Mouse (Mus musculus) limb, embryonic 12.5 days (tissue): ENCODE data around the gene Mael. TPM values are rescaled to one million over a fixed set of nuclear protein-coding genes. Genes with fewer than 3 reads are reported as not detected.

Experiments used
- ATAC-seq: fragments of 200-750 bp; cut with Nextera tagmentation; 2 replicates; pipeline ENCODE4 v1.8.0; 2017; ENCODE audit warnings: low read depth, moderate TSS enrichment; ENCODE audit not compliant: insufficient number of reproducible peaks, insufficient read depth, low FRiP score, low TSS enrichment
- H3K27ac ChIP-seq: fragments of 300-500 bp; sonication (generic); 2 replicates; pipeline ENCODE4 v1.5.1; 2016; ENCODE audit warnings: mild to moderate bottlenecking, moderate library complexity
- H3K27me3 ChIP-seq: fragments of 300-500 bp; sonication (generic); 2 replicates; pipeline ENCODE4 v1.6.1; 2016; ENCODE audit warnings: mild to moderate bottlenecking, moderate library complexity
- H3K36me3 ChIP-seq: fragments of 300-500 bp; sonication (generic); 2 replicates; pipeline ENCODE4 v1.6.1; 2016; ENCODE audit warnings: mild to moderate bottlenecking, moderate library complexity
- H3K4me1 ChIP-seq: fragments of 300-500 bp; sonication (generic); replicated peaks from 2 replicates; pipeline ENCODE4 v1.6.1; 2016
- H3K4me2 ChIP-seq: fragments of 300-500 bp; sonication (generic); 2 replicates; pipeline ENCODE4 v1.6.1; 2016; ENCODE audit warnings: mild to moderate bottlenecking, moderate library complexity
- H3K4me3 ChIP-seq: fragments of 300-500 bp; sonication (generic); replicated peaks from 2 replicates; pipeline ENCODE4 v1.5.1; 2016; ENCODE audit warnings: mild to moderate bottlenecking
- H3K9ac ChIP-seq: fragments of 300-500 bp; sonication (generic); replicated peaks from 2 replicates; pipeline ENCODE4 v1.6.1; 2016; ENCODE audit warnings: mild to moderate bottlenecking, moderate library complexity
- H3K9me3 ChIP-seq: fragments of 300-500 bp; sonication (generic); 2 replicates; pipeline ENCODE4 v1.6.1; 2016; ENCODE audit warnings: mild to moderate bottlenecking, moderate library complexity
- WGBS: fragments of 180-500 bp; shearing (Covaris S2); methylation state at CpG from one replicate; pipeline ENCODE4 v1.1.7; 2016; 5-methylcytosine and 5-hydroxymethylcytosine counted together
- polyA plus RNA-seq: library from polyadenylated mRNA; unstranded; fragments of >200 nt; fragmentation: Nextera tagmentation; extraction: Ambion mirVana; gene quantifications from 2 replicates; pipeline ENCODE4 v1.2.1, GENCODE M21; 2016

The Mael gene
- polyA plus RNA-seq, 1 experiment from 2014 or later = not detected

- 91% methylated on average over 7 of the region's 7 CpGs for WGBS
- H3K4me2 ChIP-seq = no peak overlapping the region
- H3K36me3 ChIP-seq = no peaks in the 10 kb centered on the region
- no peak for ATAC-seq
- H3K4me1 ChIP-seq = no peaks in the 10 kb centered on the region
- H3K27ac ChIP-seq = no peak overlapping the region
- no peak overlapping the region for H3K9ac ChIP-seq
- H3K9me3 ChIP-seq = no peaks in the 10 kb centered on the region
- no peak overlapping the region for H3K4me3 ChIP-seq
- no peaks in the 10 kb centered on the region for H3K27me3 ChIP-seq
These were observed 70.5 kb downstream of the Mael start for GRCm38 (mm10) chr1:166168017-166168416.

- Histone ChIP-seq H3K9ac (no peak overlapping the region), H3K4me1 (no peaks in the 10 kb centered on the region), H3K4me3 (no peak overlapping the region), H3K27ac (no peak overlapping the region), H3K4me2 (no peak overlapping the region), H3K36me3 (no peaks in the 10 kb centered on the region), H3K27me3 (no peaks in the 10 kb centered on the region), H3K9me3 (no peaks in the 10 kb centered on the region)
- no peak for ATAC-seq
- 77% methylated on average over 4 of the region's 4 CpGs for WGBS
These were observed 71.1 kb downstream of the Mael start for GRCm38 (mm10) chr1:166167405-166167804.

- Histone ChIP-seq H3K4me1 (no peaks in the 10 kb centered on the region), H3K36me3 (no peaks in the 10 kb centered on the region), H3K27me3 (peaks cover 4% of the 10 kb centered on the region), H3K9ac (no peak overlapping the region), H3K4me2 (no peak overlapping the region), H3K9me3 (no peaks in the 10 kb centered on the region), H3K4me3 (no peak overlapping the region), H3K27ac (no peak overlapping the region)
- 92% methylated on average over 9 of the region's 9 CpGs for WGBS
- ATAC-seq = no peak
These were observed 73.4 kb downstream of the Mael start for GRCm38 (mm10) chr1:166165159-166165558.

GRCm38 (mm10) chr1:166164580-166164979 is 74.0 kb downstream of the Mael start:
- ATAC-seq = no peak
- Histone ChIP-seq H3K9me3 (no peaks in the 10 kb centered on the region), H3K27me3 (peaks cover 9% of the 10 kb centered on the region), H3K4me2 (no peak overlapping the region), H3K9ac (no peak overlapping the region), H3K4me3 (no peak overlapping the region), H3K36me3 (no peaks in the 10 kb centered on the region), H3K27ac (no peak overlapping the region), H3K4me1 (no peaks in the 10 kb centered on the region)
- 89% methylated on average over 14 of the region's 14 CpGs for WGBS

GRCm38 (mm10) chr1:166160569-166161445 is 77.7 kb downstream of the Mael start:
- no peak for ATAC-seq
- Histone ChIP-seq H3K27ac (no peak overlapping the region), H3K4me3 (peak overlapping the region; percentile 19; the same call in 1 of the 2 replicates), H3K27me3 (peaks cover 30% of the 10 kb centered on the region), H3K9me3 (no peaks in the 10 kb centered on the region), H3K4me2 (peak overlapping the region; percentile 48), H3K9ac (no peak overlapping the region), H3K4me1 (no peaks in the 10 kb centered on the region), H3K36me3 (no peaks in the 10 kb centered on the region)
- 18% methylated on average over 24 of the region's 24 CpGs for WGBS

GRCm38 (mm10) chr1:166160111-166160510 is 78.4 kb downstream of the Mael start:
- Histone ChIP-seq H3K9me3 (no peaks in the 10 kb centered on the region), H3K36me3 (no peaks in the 10 kb centered on the region), H3K27me3 (peaks cover 37% of the 10 kb centered on the region), H3K27ac (no peak overlapping the region), H3K9ac (no peak overlapping the region), H3K4me3 (no peak overlapping the region), H3K4me1 (no peaks in the 10 kb centered on the region), H3K4me2 (peak overlapping the region; percentile 48)
- WGBS = 45% methylated on average over 5 of the region's 5 CpGs
- ATAC-seq = no peak

- Histone ChIP-seq H3K4me2 (no peak overlapping the region), H3K4me3 (no peak overlapping the region), H3K9me3 (no peaks in the 10 kb centered on the region), H3K36me3 (no peaks in the 10 kb centered on the region), H3K27ac (no peak overlapping the region), H3K4me1 (no peaks in the 10 kb centered on the region), H3K27me3 (peaks cover 47% of the 10 kb centered on the region), H3K9ac (no peak overlapping the region)
- 62% methylated on average over 9 of the region's 9 CpGs for WGBS
- ATAC-seq = no peak
These were observed 79.9 kb downstream of the Mael start for GRCm38 (mm10) chr1:166158664-166159063.

GRCm38 (mm10) chr1:166157712-166158111 is 80.8 kb downstream of the Mael start:
- H3K27ac ChIP-seq = no peak overlapping the region
- no peak overlapping the region for H3K4me3 ChIP-seq
- WGBS = 84% methylated on average over 12 of the region's 12 CpGs
- no peaks in the 10 kb centered on the region for H3K9me3 ChIP-seq
- H3K27me3 ChIP-seq = peaks cover 47% of the 10 kb centered on the region
- ATAC-seq = no peak
- H3K36me3 ChIP-seq = no peaks in the 10 kb centered on the region
- H3K4me2 ChIP-seq = no peak overlapping the region
- no peak overlapping the region for H3K9ac ChIP-seq
- H3K4me1 ChIP-seq = no peaks in the 10 kb centered on the region

- no peak overlapping the region for H3K4me3 ChIP-seq
- H3K36me3 ChIP-seq = no peaks in the 10 kb centered on the region
- WGBS = 26% methylated on average over 10 of the region's 10 CpGs
- H3K27me3 ChIP-seq = peaks cover 43% of the 10 kb centered on the region
- ATAC-seq = no peak
- H3K4me2 ChIP-seq = no peak overlapping the region
- H3K4me1 ChIP-seq = no peaks in the 10 kb centered on the region
- no peak overlapping the region for H3K9ac ChIP-seq
- no peaks in the 10 kb centered on the region for H3K9me3 ChIP-seq
- no peak overlapping the region for H3K27ac ChIP-seq
These were observed 83.4 kb downstream of the Mael start for GRCm38 (mm10) chr1:166155113-166155494.

- peak; percentile 26; the same call in 1 of the 2 replicates for ATAC-seq
- Histone ChIP-seq H3K27me3 (peaks cover 37% of the 10 kb centered on the region), H3K27ac (no peak overlapping the region), H3K4me2 (peak overlapping the region; percentile 50), H3K4me3 (peak overlapping the region; percentile 24), H3K36me3 (no peaks in the 10 kb centered on the region), H3K9me3 (no peaks in the 10 kb centered on the region), H3K9ac (no peak overlapping the region), H3K4me1 (no peaks in the 10 kb centered on the region)
- WGBS = 8% methylated on average over 29 of the region's 29 CpGs
These were observed 84.1 kb downstream of the Mael start for GRCm38 (mm10) chr1:166154162-166155112.
